Mouse (Mus musculus): ENCODE measurements at regions not wholly inside any gene's neighbourhood (a gene's known extent, or its start where the extent isn't known, plus 50 kb on each side); places are given as distances from the start of the nearest gene placed in this dataset.

DNA sequence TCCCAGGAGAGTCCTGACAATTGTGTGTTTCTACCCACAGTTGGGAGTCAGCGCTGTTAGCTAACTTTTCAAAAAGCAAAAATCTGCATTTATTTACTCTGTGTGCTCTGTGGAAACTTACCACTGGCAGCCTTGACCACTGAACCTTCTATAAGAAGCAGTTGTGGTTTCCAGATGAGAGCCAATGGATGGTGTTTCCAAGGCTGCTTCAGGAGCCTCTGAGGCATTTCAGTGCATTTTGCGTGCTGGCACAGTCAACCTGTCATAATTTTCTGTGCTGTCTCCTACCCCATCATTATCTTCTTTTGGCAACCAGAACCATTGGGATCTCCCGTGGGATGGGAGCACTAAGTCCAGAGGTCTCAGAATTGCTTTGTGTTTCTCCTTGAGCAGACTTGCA is 60.3 kb downstream of the 4930544G11Rik start:
- Histone ChIP-seq H3K9me3 (ENCODE audit: control insufficient read depth, low read depth, low read length) (no peaks in the 10 kb centered on the region), H3K9ac (replicated peaks; ENCODE audit: low read depth, low read length) (no peak overlapping the region), H3K4me3 (ENCODE audit: low read depth, low read length) (no peak overlapping the region), H3K27me3 (ENCODE audit: control insufficient read depth, insufficient read depth, low read length) (no peaks in the 10 kb centered on the region), H3K4me1 (ENCODE audit: control insufficient read depth, insufficient read depth, low read length) (no peaks in the 10 kb centered on the region), H3K27ac (ENCODE audit: low read length) (no peak overlapping the region), H3K4me2 (replicated peaks; ENCODE audit: low read depth, low read length) (no peak overlapping the region), H3K36me3 (ENCODE audit: control insufficient read depth, insufficient read depth, low read length) (no peaks in the 10 kb centered on the region)
- 89% methylated on average over 3 of the region's 3 CpGs for WGBS
- no peak for ATAC-seq (ENCODE audit: insufficient number of reproducible peaks, insufficient read depth, low FRiP score, low read depth)

DNA sequence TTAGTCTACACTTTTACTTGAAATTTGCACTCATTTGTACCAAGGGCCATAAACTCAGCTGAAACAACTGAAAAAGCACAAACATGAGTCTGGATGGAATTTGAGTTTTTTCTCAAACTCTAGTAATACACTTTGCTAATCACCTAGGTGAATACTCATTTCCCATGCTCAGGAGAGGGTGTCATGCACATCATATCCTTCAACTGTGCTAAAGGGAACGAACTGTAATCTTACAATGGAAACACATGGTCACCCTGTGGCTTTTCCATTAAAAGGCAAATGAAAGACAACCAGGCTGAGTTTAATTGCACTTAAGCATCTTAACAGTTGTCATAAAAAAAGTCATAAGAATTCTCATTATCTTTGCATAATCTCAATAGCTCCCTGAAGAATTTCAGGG is 71.1 kb downstream of the 4930544G11Rik start:
- Histone ChIP-seq H3K4me3 (ENCODE audit: low read depth, low read length) (no peak overlapping the region), H3K27me3 (ENCODE audit: control insufficient read depth, insufficient read depth, low read length) (no peaks in the 10 kb centered on the region), H3K9ac (replicated peaks; ENCODE audit: low read depth, low read length) (no peak overlapping the region), H3K27ac (ENCODE audit: low read length) (no peak overlapping the region), H3K4me1 (ENCODE audit: control insufficient read depth, insufficient read depth, low read length) (no peaks in the 10 kb centered on the region), H3K9me3 (ENCODE audit: control insufficient read depth, low read depth, low read length) (no peaks in the 10 kb centered on the region), H3K36me3 (ENCODE audit: control insufficient read depth, insufficient read depth, low read length) (no peaks in the 10 kb centered on the region), H3K4me2 (replicated peaks; ENCODE audit: low read depth, low read length) (no peak overlapping the region)
- WGBS = 83% methylated on average over 1 of the region's 1 CpGs
- no peak for ATAC-seq (ENCODE audit: insufficient number of reproducible peaks, insufficient read depth, low FRiP score, low read depth)

- Histone ChIP-seq H3K9ac (replicated peaks; ENCODE audit: low read depth, low read length) (no peak overlapping the region), H3K4me3 (ENCODE audit: low read depth, low read length) (no peak overlapping the region), H3K27me3 (ENCODE audit: control insufficient read depth, insufficient read depth, low read length) (no peaks in the 10 kb centered on the region), H3K4me1 (ENCODE audit: control insufficient read depth, insufficient read depth, low read length) (no peaks in the 10 kb centered on the region), H3K9me3 (ENCODE audit: control insufficient read depth, low read depth, low read length) (no peaks in the 10 kb centered on the region), H3K27ac (ENCODE audit: low read length) (no peak overlapping the region), H3K36me3 (ENCODE audit: control insufficient read depth, insufficient read depth, low read length) (no peaks in the 10 kb centered on the region), H3K4me2 (replicated peaks; ENCODE audit: low read depth, low read length) (no peak overlapping the region)
- WGBS = 74% methylated on average over 2 of the region's 2 CpGs
- ATAC-seq (ENCODE audit: insufficient number of reproducible peaks, insufficient read depth, low FRiP score, low read depth) = no peak
Measured at GRCm38 (mm10) chr6:66036789-66037188, 84.4 kb downstream of the 4930544G11Rik start.

DNA sequence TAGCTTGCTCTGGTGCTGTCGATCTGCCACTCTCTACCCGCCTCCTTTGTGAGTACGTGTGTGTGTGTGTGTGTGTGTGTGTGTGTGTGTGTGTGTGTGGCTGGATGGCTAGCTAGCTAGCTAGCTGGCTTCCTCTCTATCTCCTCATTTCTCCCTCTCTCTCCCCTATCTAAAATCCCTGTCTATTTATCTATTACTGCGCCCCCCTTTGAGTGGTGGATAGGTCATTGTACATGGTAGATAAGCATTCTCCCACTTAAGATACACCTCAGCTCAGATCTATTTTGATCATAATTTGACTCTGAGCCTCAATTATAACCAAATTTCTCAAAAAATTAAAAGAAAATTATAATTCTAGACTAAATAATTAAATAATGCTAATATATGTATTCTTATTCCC is 99.4 kb downstream of the 4930544G11Rik start:
- Histone ChIP-seq H3K4me1 (ENCODE audit: control insufficient read depth, insufficient read depth, low read length) (no peaks in the 10 kb centered on the region), H3K4me2 (replicated peaks; ENCODE audit: low read depth, low read length) (no peak overlapping the region), H3K4me3 (ENCODE audit: low read depth, low read length) (no peak overlapping the region), H3K36me3 (ENCODE audit: control insufficient read depth, insufficient read depth, low read length) (no peaks in the 10 kb centered on the region), H3K9ac (replicated peaks; ENCODE audit: low read depth, low read length) (no peak overlapping the region), H3K27ac (ENCODE audit: low read length) (no peak overlapping the region), H3K27me3 (ENCODE audit: control insufficient read depth, insufficient read depth, low read length) (no peaks in the 10 kb centered on the region), H3K9me3 (ENCODE audit: control insufficient read depth, low read depth, low read length) (no peaks in the 10 kb centered on the region)
- 61% methylated on average over 4 of the region's 4 CpGs for WGBS
- ATAC-seq (ENCODE audit: insufficient number of reproducible peaks, insufficient read depth, low FRiP score, low read depth) = no peak

DNA sequence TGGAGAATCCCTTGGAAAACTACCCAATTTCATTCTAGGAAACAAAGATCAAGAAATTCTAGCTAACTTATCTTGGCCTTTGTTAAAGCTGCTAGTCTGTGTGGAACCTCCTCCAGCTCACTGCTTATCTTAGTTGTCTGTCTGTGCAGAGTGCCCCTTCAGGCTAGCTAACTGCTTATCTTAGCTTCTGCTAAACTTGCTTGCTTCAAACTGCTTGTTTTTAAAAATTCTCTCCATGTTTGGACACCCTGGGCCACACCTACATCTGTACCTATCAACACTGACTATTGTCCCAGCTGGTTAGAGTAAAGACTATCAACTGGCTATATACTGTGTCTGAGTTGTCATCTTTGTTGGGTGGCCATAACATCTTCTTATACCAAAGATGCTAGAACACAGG is 100.0 kb downstream of the 4930544G11Rik start:
- Histone ChIP-seq H3K36me3 (ENCODE audit: control insufficient read depth, insufficient read depth, low read length) (no peaks in the 10 kb centered on the region), H3K4me2 (replicated peaks; ENCODE audit: low read depth, low read length) (no peak overlapping the region), H3K4me3 (ENCODE audit: low read depth, low read length) (no peak overlapping the region), H3K4me1 (ENCODE audit: control insufficient read depth, insufficient read depth, low read length) (no peaks in the 10 kb centered on the region), H3K27me3 (ENCODE audit: control insufficient read depth, insufficient read depth, low read length) (no peaks in the 10 kb centered on the region), H3K9ac (replicated peaks; ENCODE audit: low read depth, low read length) (no peak overlapping the region), H3K9me3 (ENCODE audit: control insufficient read depth, low read depth, low read length) (no peaks in the 10 kb centered on the region), H3K27ac (ENCODE audit: low read length) (no peak overlapping the region)
- peak; percentile 37; the same call in 1 of the 2 replicates for ATAC-seq (ENCODE audit: insufficient number of reproducible peaks, insufficient read depth, low FRiP score, low read depth)

- Histone ChIP-seq H3K9me3 (ENCODE audit: control insufficient read depth, low read depth, low read length) (no peaks in the 10 kb centered on the region), H3K36me3 (ENCODE audit: control insufficient read depth, insufficient read depth, low read length) (no peaks in the 10 kb centered on the region), H3K27ac (ENCODE audit: low read length) (no peak overlapping the region), H3K4me2 (replicated peaks; ENCODE audit: low read depth, low read length) (no peak overlapping the region), H3K27me3 (ENCODE audit: control insufficient read depth, insufficient read depth, low read length) (no peaks in the 10 kb centered on the region), H3K4me3 (ENCODE audit: low read depth, low read length) (no peak overlapping the region), H3K9ac (replicated peaks; ENCODE audit: low read depth, low read length) (no peak overlapping the region), H3K4me1 (ENCODE audit: control insufficient read depth, insufficient read depth, low read length) (no peaks in the 10 kb centered on the region)
- WGBS = 73% methylated on average over 2 of the region's 2 CpGs
- ATAC-seq (ENCODE audit: insufficient number of reproducible peaks, insufficient read depth, low FRiP score, low read depth) = no peak
Measured at GRCm38 (mm10) chr6:66053197-66053596, 100.8 kb downstream of the 4930544G11Rik start.

GRCm38 (mm10) chr6:66068874-66069273 is 116.5 kb downstream of the 4930544G11Rik start:
- Histone ChIP-seq H3K27me3 (ENCODE audit: control insufficient read depth, insufficient read depth, low read length) (no peaks in the 10 kb centered on the region), H3K27ac (ENCODE audit: low read length) (no peak overlapping the region), H3K4me2 (replicated peaks; ENCODE audit: low read depth, low read length) (no peak overlapping the region), H3K4me1 (ENCODE audit: control insufficient read depth, insufficient read depth, low read length) (no peaks in the 10 kb centered on the region), H3K36me3 (ENCODE audit: control insufficient read depth, insufficient read depth, low read length) (no peaks in the 10 kb centered on the region), H3K9me3 (ENCODE audit: control insufficient read depth, low read depth, low read length) (no peaks in the 10 kb centered on the region), H3K9ac (replicated peaks; ENCODE audit: low read depth, low read length) (no peak overlapping the region), H3K4me3 (ENCODE audit: low read depth, low read length) (no peak overlapping the region)
- 62% methylated on average over 2 of the region's 2 CpGs for WGBS
- ATAC-seq (ENCODE audit: insufficient number of reproducible peaks, insufficient read depth, low FRiP score, low read depth) = no peak

DNA sequence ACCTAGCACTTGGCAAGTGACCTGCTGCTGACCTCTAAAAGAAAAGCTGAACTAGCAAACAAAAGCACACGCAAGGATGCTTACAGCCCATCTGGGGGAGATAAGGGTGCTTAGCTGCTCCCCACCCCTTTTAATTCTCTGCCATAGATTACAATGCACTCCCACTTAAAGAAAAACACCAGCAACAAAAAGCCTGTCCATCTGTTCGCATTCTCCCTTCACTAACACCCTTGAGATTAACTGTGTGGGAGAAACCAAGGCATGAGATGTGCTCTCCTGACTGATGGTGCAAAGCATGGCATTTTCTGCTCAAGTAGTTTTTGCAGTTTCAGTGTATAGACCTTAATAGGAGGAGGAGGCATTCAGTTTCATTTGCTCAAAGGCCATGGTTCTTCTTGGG is 125.0 kb downstream of the 4930544G11Rik start:
- H3K27me3 ChIP-seq (ENCODE audit: control insufficient read depth, insufficient read depth, low read length) = no peaks in the 10 kb centered on the region
- ATAC-seq (ENCODE audit: insufficient number of reproducible peaks, insufficient read depth, low FRiP score, low read depth) = no peak
- 30% methylated on average over 2 of the region's 2 CpGs for WGBS
- no peaks in the 10 kb centered on the region for H3K36me3 ChIP-seq (ENCODE audit: control insufficient read depth, insufficient read depth, low read length)
- H3K4me1 ChIP-seq (ENCODE audit: control insufficient read depth, insufficient read depth, low read length) = no peaks in the 10 kb centered on the region
- no peak overlapping the region for H3K4me2 ChIP-seq (replicated peaks; ENCODE audit: low read depth, low read length)
- no peak overlapping the region for H3K4me3 ChIP-seq (ENCODE audit: low read depth, low read length)
- no peak overlapping the region for H3K27ac ChIP-seq (ENCODE audit: low read length)
- H3K9me3 ChIP-seq (ENCODE audit: control insufficient read depth, low read depth, low read length) = no peaks in the 10 kb centered on the region
- no peak overlapping the region for H3K9ac ChIP-seq (replicated peaks; ENCODE audit: low read depth, low read length)

GRCm38 (mm10) chr6:66078769-66079168 is 126.4 kb downstream of the 4930544G11Rik start:
- Histone ChIP-seq H3K36me3 (ENCODE audit: control insufficient read depth, insufficient read depth, low read length) (no peaks in the 10 kb centered on the region), H3K4me2 (replicated peaks; ENCODE audit: low read depth, low read length) (no peak overlapping the region), H3K9ac (replicated peaks; ENCODE audit: low read depth, low read length) (no peak overlapping the region), H3K27ac (ENCODE audit: low read length) (no peak overlapping the region), H3K4me1 (ENCODE audit: control insufficient read depth, insufficient read depth, low read length) (no peaks in the 10 kb centered on the region), H3K4me3 (ENCODE audit: low read depth, low read length) (no peak overlapping the region), H3K27me3 (ENCODE audit: control insufficient read depth, insufficient read depth, low read length) (no peaks in the 10 kb centered on the region), H3K9me3 (ENCODE audit: control insufficient read depth, low read depth, low read length) (no peaks in the 10 kb centered on the region)
- no peak for ATAC-seq (ENCODE audit: insufficient number of reproducible peaks, insufficient read depth, low FRiP score, low read depth)
- WGBS = 68% methylated on average over 1 of the region's 1 CpGs

Data from stomach, embryonic 14.5 days (tissue).